Mouse (Mus musculus) heart, embryonic 16.5 days (tissue): ENCODE data around the gene Mboat2. TPM values are rescaled to one million over a fixed set of nuclear protein-coding genes. Genes with fewer than 3 reads are reported as not detected.

Source experiments
- ATAC-seq: fragments of 200-750 bp; cut with Nextera tagmentation; replicated peaks from 2 replicates; pipeline ENCODE4 v1.8.0; 2017; ENCODE audit warnings: moderate number of reproducible peaks; ENCODE audit not compliant: insufficient read depth, low FRiP score; ENCODE audit errors: extremely low read depth
- H3K27ac ChIP-seq: fragments of 300-500 bp; sonication (generic); 2 replicates; pipeline ENCODE4 v1.5.1; 2014; ENCODE audit warnings: mild to moderate bottlenecking, low read length, control low read depth, moderate library complexity
- H3K27me3 ChIP-seq: fragments of 300-500 bp; sonication (generic); 2 replicates; pipeline ENCODE4 v1.6.1; 2014; ENCODE audit warnings: low read length, mixed read lengths; ENCODE audit not compliant: control insufficient read depth, insufficient read depth
- H3K36me3 ChIP-seq: fragments of 300-500 bp; sonication (generic); 2 replicates; pipeline ENCODE4 v1.6.1; 2014; ENCODE audit not compliant: control insufficient read depth, insufficient read depth
- H3K4me1 ChIP-seq: fragments of 300-500 bp; sonication (generic); 2 replicates; pipeline ENCODE4 v1.6.1; 2014; ENCODE audit warnings: low read length, mixed read lengths; ENCODE audit not compliant: control insufficient read depth, insufficient read depth
- H3K4me2 ChIP-seq: fragments of 300-500 bp; sonication (generic); 2 replicates; pipeline ENCODE4 v1.6.1; 2014; ENCODE audit warnings: low read depth, mild to moderate bottlenecking, control low read depth, low read length
- H3K4me3 ChIP-seq: fragments of 300-500 bp; sonication (generic); 2 replicates; pipeline ENCODE4 v1.5.1; 2014; ENCODE audit warnings: mild to moderate bottlenecking, control low read depth, low read length
- H3K9ac ChIP-seq: fragments of 300-500 bp; sonication (generic); 2 replicates; pipeline ENCODE4 v1.6.1; 2014; ENCODE audit warnings: low read length, control low read depth
- H3K9me3 ChIP-seq: fragments of 300-500 bp; sonication (generic); replicated peaks from 2 replicates; pipeline ENCODE4 v1.6.1; 2016; ENCODE audit warnings: low read length; ENCODE audit not compliant: control insufficient read depth
- WGBS: fragments of 180-500 bp; shearing (Covaris S2); extraction: QIAGEN DNeasy Blood & Tissue Kit; methylation state at CpG from one replicate; pipeline ENCODE4 v1.1.7; 2014; 5-methylcytosine and 5-hydroxymethylcytosine counted together
- polyA plus RNA-seq: library from polyadenylated mRNA; unstranded; fragments of >200 nt; fragmentation: Nextera tagmentation; extraction: Ambion mirVana; gene quantifications from 2 replicates; pipeline ENCODE4 v1.2.1, GENCODE M21; 2015

The Mboat2 gene
- polyA plus RNA-seq, 1 experiment from 2014 or later: 28.8 TPM

GRCm38 (mm10) chr12:24889371-24890051, 58.8 kb downstream of the Mboat2 start:
- Histone ChIP-seq H3K4me3 (no peak overlapping the region), H3K4me1 (peaks cover 24% of the 10 kb centered on the region), H3K9me3 (no peaks in the 10 kb centered on the region), H3K27me3 (no peaks in the 10 kb centered on the region), H3K4me2 (no peak overlapping the region), H3K27ac (peak overlapping the region; percentile 38), H3K9ac (no peak overlapping the region), H3K36me3 (peaks cover 4% of the 10 kb centered on the region)
- 51% methylated on average over 7 of the region's 7 CpGs for WGBS
- no peak for ATAC-seq

GRCm38 (mm10) chr12:24890158-24890557, 59.5 kb downstream of the Mboat2 start:
- Histone ChIP-seq H3K4me2 (no peak overlapping the region), H3K36me3 (no peaks in the 10 kb centered on the region), H3K4me1 (peaks cover 29% of the 10 kb centered on the region), H3K27ac (peak overlapping the region; percentile 7; the same call in 1 of the 2 replicates), H3K9ac (no peak overlapping the region), H3K9me3 (no peaks in the 10 kb centered on the region), H3K4me3 (no peak overlapping the region), H3K27me3 (no peaks in the 10 kb centered on the region)
- 82% methylated on average over 2 of the region's 2 CpGs for WGBS
- no peak for ATAC-seq

GRCm38 (mm10) chr12:24890684-24891459, 60.2 kb downstream of the Mboat2 start:
- 90% methylated on average over 8 of the region's 8 CpGs for WGBS
- ATAC-seq: no peak
- Histone ChIP-seq H3K4me3 (no peak overlapping the region), H3K9me3 (no peaks in the 10 kb centered on the region), H3K27me3 (no peaks in the 10 kb centered on the region), H3K4me1 (peaks cover 35% of the 10 kb centered on the region), H3K9ac (no peak overlapping the region), H3K4me2 (no peak overlapping the region), H3K36me3 (no peaks in the 10 kb centered on the region), H3K27ac (no peak overlapping the region)

GRCm38 (mm10) chr12:24892536-24892935, 61.9 kb downstream of the Mboat2 start:
- Histone ChIP-seq H3K4me2 (no peak overlapping the region), H3K9ac (no peak overlapping the region), H3K27me3 (no peaks in the 10 kb centered on the region), H3K4me1 (peaks cover 35% of the 10 kb centered on the region), H3K36me3 (no peaks in the 10 kb centered on the region), H3K27ac (no peak overlapping the region; the same call in 1 of the 2 replicates), H3K4me3 (no peak overlapping the region), H3K9me3 (no peaks in the 10 kb centered on the region)
- no peak for ATAC-seq
- WGBS: 29% methylated on average over 4 of the region's 4 CpGs

- 40% methylated on average over 10 of the region's 10 CpGs for WGBS
- Histone ChIP-seq H3K4me2 (no peak overlapping the region), H3K9me3 (no peaks in the 10 kb centered on the region), H3K27me3 (no peaks in the 10 kb centered on the region), H3K36me3 (no peaks in the 10 kb centered on the region), H3K27ac (peak overlapping the region; percentile 41), H3K9ac (peak overlapping the region; percentile 28; the same call in 1 of the 2 replicates), H3K4me3 (no peak overlapping the region), H3K4me1 (peaks cover 34% of the 10 kb centered on the region)
- ATAC-seq: peak; percentile 65
Observed at GRCm38 (mm10) chr12:24893777-24894468, 63.2 kb downstream of the Mboat2 start.

GRCm38 (mm10) chr12:24895352-24895751, 64.7 kb downstream of the Mboat2 start:
- H3K27me3 ChIP-seq: no peaks in the 10 kb centered on the region
- peak; percentile 68 for ATAC-seq
- H3K36me3 ChIP-seq: peaks cover under 1% of the 10 kb centered on the region; the same call in 1 of the 2 replicates
- H3K4me2 ChIP-seq: no peak overlapping the region
- H3K9ac ChIP-seq: no peak overlapping the region
- WGBS: 44% methylated on average over 5 of the region's 5 CpGs
- H3K4me3 ChIP-seq: no peak overlapping the region
- peak overlapping the region; percentile 74 for H3K27ac ChIP-seq
- peaks cover 24% of the 10 kb centered on the region for H3K4me1 ChIP-seq
- H3K9me3 ChIP-seq: no peaks in the 10 kb centered on the region

GRCm38 (mm10) chr12:24897354-24897753, 66.7 kb downstream of the Mboat2 start:
- Histone ChIP-seq H3K9ac (no peak overlapping the region), H3K4me2 (no peak overlapping the region), H3K27me3 (no peaks in the 10 kb centered on the region), H3K27ac (no peak overlapping the region), H3K9me3 (no peaks in the 10 kb centered on the region), H3K4me1 (peaks cover 24% of the 10 kb centered on the region), H3K4me3 (no peak overlapping the region), H3K36me3 (peaks cover 7% of the 10 kb centered on the region; the same call in 1 of the 2 replicates)
- 79% methylated on average over 4 of the region's 4 CpGs for WGBS
- ATAC-seq: no peak

- WGBS: 58% methylated on average over 9 of the region's 9 CpGs
- Histone ChIP-seq H3K36me3 (peaks cover 10% of the 10 kb centered on the region; the same call in 1 of the 2 replicates), H3K27ac (no peak overlapping the region), H3K9me3 (no peaks in the 10 kb centered on the region), H3K9ac (no peak overlapping the region), H3K4me3 (no peak overlapping the region), H3K4me1 (peaks cover 21% of the 10 kb centered on the region), H3K4me2 (no peak overlapping the region), H3K27me3 (no peaks in the 10 kb centered on the region)
- no peak for ATAC-seq
Observed at GRCm38 (mm10) chr12:24898226-24898625, 67.5 kb downstream of the Mboat2 start.
